Mouse (Mus musculus) kidney, embryonic 14.5 days (tissue): Measurements from ENCODE around the gene Ttc9. TPM values are rescaled to one million over a fixed set of nuclear protein-coding genes. Genes with fewer than 3 reads are reported as not detected.

ENCODE experiments used
- ATAC-seq: fragments of 200-750 bp; cut with Nextera tagmentation; 2 replicates; pipeline ENCODE4 v1.8.0; 2017; ENCODE audit warnings: moderate number of reproducible peaks, mild to moderate bottlenecking, moderate TSS enrichment, moderate library complexity; ENCODE audit not compliant: low FRiP score, low TSS enrichment
- H3K27ac ChIP-seq: fragments of 300-500 bp; sonication (generic); 2 replicates; pipeline ENCODE4 v1.5.1; 2014; ENCODE audit warnings: low read depth, mild to moderate bottlenecking, low read length, moderate library complexity, mixed read lengths
- H3K27me3 ChIP-seq: fragments of 300-500 bp; sonication (generic); 2 replicates; pipeline ENCODE4 v1.6.1; 2014; ENCODE audit warnings: mild to moderate bottlenecking, low read length; ENCODE audit not compliant: control insufficient read depth, insufficient read depth
- H3K36me3 ChIP-seq: fragments of 300-500 bp; sonication (generic); 2 replicates; pipeline ENCODE4 v1.6.1; 2014; ENCODE audit warnings: low read length, mixed read lengths; ENCODE audit not compliant: control insufficient read depth, insufficient read depth
- H3K4me1 ChIP-seq: fragments of 300-500 bp; sonication (generic); 2 replicates; pipeline ENCODE4 v1.6.1; 2014; ENCODE audit warnings: low read length, mixed read lengths; ENCODE audit not compliant: control insufficient read depth, insufficient read depth
- H3K4me2 ChIP-seq: fragments of 300-500 bp; sonication (generic); replicated peaks from 2 replicates; pipeline ENCODE4 v1.6.1; 2014; ENCODE audit warnings: low read depth, mild to moderate bottlenecking, low read length
- H3K4me3 ChIP-seq: fragments of 300-500 bp; sonication (generic); 2 replicates; pipeline ENCODE4 v1.5.1; 2014; ENCODE audit warnings: mild to moderate bottlenecking, low read length
- H3K9ac ChIP-seq: fragments of 300-500 bp; sonication (generic); 2 replicates; pipeline ENCODE4 v1.6.1; 2014; ENCODE audit warnings: low read depth, mild to moderate bottlenecking, low read length, moderate library complexity
- H3K9me3 ChIP-seq: fragments of 300-500 bp; sonication (generic); 2 replicates; pipeline ENCODE4 v1.6.1; 2016; ENCODE audit warnings: low read length; ENCODE audit not compliant: control insufficient read depth
- WGBS: fragments of 180-500 bp; shearing (Covaris S2); extraction: QIAGEN DNeasy Blood & Tissue Kit; methylation state at CpG from one replicate; pipeline ENCODE4 v1.1.7; 2014; 5-methylcytosine and 5-hydroxymethylcytosine counted together
- polyA plus RNA-seq: library from polyadenylated mRNA; unstranded; fragments of >200 nt; fragmentation: Nextera tagmentation; extraction: Ambion mirVana; gene quantifications from 2 replicates; pipeline ENCODE4 v1.2.1, GENCODE M21; 2014

Ttc9 gene
- polyA plus RNA-seq, 1 experiment from 2014 or later: 0.55 TPM

DNA sequence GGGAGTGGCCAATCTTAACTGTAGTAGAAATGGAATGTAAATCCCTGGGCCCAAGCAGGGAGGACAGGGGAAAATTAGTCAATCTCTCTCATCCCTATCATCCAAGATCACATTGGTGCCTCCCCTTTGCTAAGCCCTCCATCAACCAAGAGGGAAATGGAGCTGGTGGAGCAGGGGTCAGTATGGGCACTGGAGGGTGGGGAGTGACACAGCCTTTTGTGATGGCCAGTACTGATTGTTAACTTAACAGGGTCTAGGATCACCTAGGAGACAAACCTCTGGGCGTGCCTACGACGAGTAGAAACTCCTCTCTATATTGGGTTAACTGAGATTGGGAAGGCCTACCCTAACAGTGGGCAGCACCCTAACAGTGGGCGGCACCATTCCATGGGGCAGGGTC, 7.7 kb upstream of the Ttc9 start:
- H3K9ac ChIP-seq: no peak overlapping the region
- H3K4me2 ChIP-seq: no peak overlapping the region
- no peak overlapping the region for H3K27ac ChIP-seq
- 75% methylated on average over 4 of the region's 4 CpGs for WGBS
- H3K4me3 ChIP-seq: no peak overlapping the region
- ATAC-seq: no peak
- no peaks in the 10 kb centered on the region for H3K9me3 ChIP-seq
- 0 out of 2 replicates have a peak, but pooled peaks cover 29% of the 10 kb centered on the region for H3K27me3 ChIP-seq
- H3K4me1 ChIP-seq: no peaks in the 10 kb centered on the region
- no peaks in the 10 kb centered on the region for H3K36me3 ChIP-seq

DNA sequence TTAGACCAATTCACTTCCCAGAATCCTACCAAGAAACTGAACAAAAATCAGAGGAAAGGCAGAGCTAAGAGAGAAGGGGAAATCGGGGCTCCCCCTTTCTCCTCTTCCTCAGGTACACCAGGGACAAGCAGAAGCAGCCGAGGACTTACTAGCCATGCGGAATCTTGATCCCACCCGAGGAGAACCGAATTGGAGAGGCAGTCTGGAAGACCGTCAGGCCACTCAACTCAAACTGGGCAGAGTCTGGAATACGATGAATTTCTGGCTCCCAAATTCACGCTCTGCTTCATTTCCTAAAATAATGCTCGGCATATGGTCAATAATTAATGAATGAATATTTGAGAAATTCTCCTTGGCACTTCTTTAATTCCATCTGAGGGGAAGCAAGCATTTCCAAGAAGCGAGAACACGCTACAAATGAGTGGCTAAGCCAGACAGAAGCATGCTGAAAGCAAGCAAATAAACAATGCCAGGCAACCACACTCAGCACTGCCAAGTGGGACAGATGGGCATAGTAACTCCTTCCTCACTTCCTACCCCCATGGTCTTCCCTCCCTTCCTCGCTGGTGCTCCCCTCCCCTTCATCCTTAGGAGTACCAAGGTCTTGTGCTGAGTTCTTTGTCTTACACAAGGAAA, 4.7 kb upstream of the Ttc9 start:
- Histone ChIP-seq H3K27ac (no peak overlapping the region), H3K4me3 (no peak overlapping the region), H3K4me2 (no peak overlapping the region), H3K36me3 (no peaks in the 10 kb centered on the region), H3K9ac (no peak overlapping the region), H3K9me3 (no peaks in the 10 kb centered on the region), H3K27me3 (peaks cover 56% of the 10 kb centered on the region), H3K4me1 (no peaks in the 10 kb centered on the region)
- no peak for ATAC-seq
- 79% methylated on average over 12 of the region's 12 CpGs for WGBS

DNA sequence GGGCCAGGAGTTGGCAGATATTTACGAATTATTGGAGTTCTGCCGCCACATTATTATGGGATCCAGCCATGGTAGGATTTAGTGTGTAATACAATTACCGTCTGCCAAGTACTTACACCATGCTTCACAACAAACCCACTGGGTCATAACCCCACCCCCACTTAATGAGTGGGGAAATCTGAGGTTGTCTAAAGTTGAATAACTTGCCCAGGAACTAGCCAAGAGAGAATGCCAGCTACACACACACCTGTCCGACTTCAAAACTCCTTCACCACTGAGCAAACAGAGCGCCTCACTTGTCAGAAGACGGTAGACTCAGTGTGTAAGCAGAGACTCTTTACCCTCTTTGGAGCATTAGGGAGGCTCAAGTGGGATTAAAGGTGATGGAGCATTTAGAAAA, 3.6 kb upstream of the Ttc9 start:
- Histone ChIP-seq H3K4me2 (no peak overlapping the region), H3K9ac (no peak overlapping the region), H3K36me3 (no peaks in the 10 kb centered on the region), H3K27ac (no peak overlapping the region), H3K9me3 (no peaks in the 10 kb centered on the region), H3K4me3 (no peak overlapping the region), H3K27me3 (peaks cover 67% of the 10 kb centered on the region), H3K4me1 (peaks cover 6% of the 10 kb centered on the region; the same call in 1 of the 2 replicates)
- WGBS: 87% methylated on average over 6 of the region's 6 CpGs
- ATAC-seq: no peak

DNA sequence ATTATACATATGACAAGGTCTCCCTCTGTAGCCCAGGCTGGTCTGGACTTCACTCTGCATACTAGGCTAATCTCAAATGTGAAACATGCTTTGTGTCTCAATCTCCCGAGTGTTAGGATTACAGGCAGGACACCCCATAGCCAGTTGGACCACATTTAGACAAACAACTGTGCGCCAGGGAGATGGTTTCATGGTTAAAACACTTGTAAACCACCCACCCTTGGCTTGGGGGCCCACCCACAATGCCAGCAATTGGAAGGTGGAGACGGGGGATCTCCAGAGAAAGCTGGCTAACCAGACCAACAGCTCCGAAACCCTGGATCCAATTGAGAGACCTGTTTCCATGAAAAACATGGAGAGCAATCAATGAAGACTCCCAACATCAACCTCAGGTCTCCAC, 3.0 kb upstream of the Ttc9 start:
- WGBS: 84% methylated on average over 4 of the region's 4 CpGs
- no peak for ATAC-seq

DNA sequence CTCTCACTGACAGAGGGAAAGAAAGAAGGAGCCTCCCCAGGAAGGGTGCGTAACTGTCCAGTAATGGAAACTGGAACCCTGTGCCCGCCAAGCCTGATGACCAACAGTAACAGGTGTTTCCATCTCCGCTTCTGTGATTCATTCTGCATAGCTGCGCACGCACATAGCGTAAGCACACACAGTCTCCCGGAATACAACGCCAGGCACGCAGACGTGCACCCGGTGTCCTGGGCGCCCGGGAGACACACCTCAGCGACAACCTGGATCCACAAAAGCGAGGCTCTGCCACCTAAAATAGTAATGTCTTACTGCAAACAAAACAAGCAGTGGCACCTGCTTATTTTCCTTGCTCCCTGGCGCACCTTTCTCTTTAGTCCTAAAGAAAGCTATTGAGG, 532 bp upstream of the Ttc9 start:
- peaks cover 6% of the 10 kb centered on the region; the same call in 1 of the 2 replicates for H3K4me1 ChIP-seq
- H3K9ac ChIP-seq: no peak overlapping the region; the same call in 1 of the 2 replicates
- H3K9me3 ChIP-seq: no peaks in the 10 kb centered on the region
- H3K36me3 ChIP-seq: no peaks in the 10 kb centered on the region
- H3K27me3 ChIP-seq: peaks cover 77% of the 10 kb centered on the region
- ATAC-seq: peak; percentile 69
- WGBS: under 1% methylated on average over 16 of the region's 16 CpGs
- H3K4me3 ChIP-seq: peak overlapping the region; percentile 59
- H3K4me2 ChIP-seq: peak overlapping the region; percentile 98
- H3K27ac ChIP-seq: no peak overlapping the region

More for the DNA sequence above, 3.0 kb upstream of the Ttc9 start:
- Histone ChIP-seq H3K4me3 (no peak overlapping the region), H3K27ac (no peak overlapping the region), H3K4me1 (peaks cover 6% of the 10 kb centered on the region; the same call in 1 of the 2 replicates), H3K4me2 (no peak overlapping the region), H3K9me3 (no peaks in the 10 kb centered on the region), H3K27me3 (peaks cover 73% of the 10 kb centered on the region), H3K36me3 (no peaks in the 10 kb centered on the region), H3K9ac (no peak overlapping the region)

DNA sequence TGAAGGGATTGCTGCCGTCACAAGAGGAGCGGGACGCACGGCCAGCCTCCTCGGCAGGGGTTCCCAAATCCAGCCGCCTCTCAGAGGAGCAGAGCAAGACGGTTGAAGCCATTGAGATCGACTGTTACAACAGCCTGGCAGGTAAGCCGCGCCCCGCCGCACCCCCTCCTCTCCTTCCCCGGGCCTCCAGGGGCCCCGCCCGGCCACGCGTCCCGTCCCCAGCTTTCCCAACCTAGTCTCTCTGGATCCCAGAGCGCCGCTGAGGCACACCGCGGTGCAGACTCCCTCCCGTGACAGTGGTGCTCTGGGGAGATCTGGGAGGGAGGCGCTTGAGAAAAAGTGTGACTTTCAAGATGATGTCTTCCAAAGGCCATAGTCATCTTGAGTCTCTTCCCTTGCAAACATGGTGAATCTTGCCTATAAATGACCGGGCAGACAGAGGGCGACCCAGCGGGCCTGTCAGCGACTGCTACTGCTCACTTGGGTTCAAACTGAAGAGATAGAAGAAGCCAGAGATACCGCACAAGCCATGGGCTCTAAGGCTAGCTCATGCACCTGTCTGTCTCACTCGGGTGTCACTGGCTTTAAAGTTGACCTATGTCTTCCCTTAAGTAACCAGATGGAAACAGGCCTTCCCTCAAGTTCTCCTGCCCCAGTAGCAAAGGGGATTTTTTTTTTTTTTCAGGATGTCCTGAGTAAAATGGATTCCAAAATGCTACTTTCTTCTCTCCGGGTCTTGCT, 782 bp downstream of the Ttc9 start:
- Histone ChIP-seq H3K9me3 (no peaks in the 10 kb centered on the region), H3K4me1 (peaks cover 6% of the 10 kb centered on the region; the same call in 1 of the 2 replicates), H3K27me3 (peaks cover 65% of the 10 kb centered on the region), H3K4me3 (peak overlapping the region; percentile 59), H3K9ac (peak overlapping the region; percentile 54), H3K4me2 (peak overlapping the region; percentile 98), H3K27ac (no peak overlapping the region), H3K36me3 (no peaks in the 10 kb centered on the region)
- ATAC-seq: peak; percentile 39; the same call in 1 of the 2 replicates
- WGBS: 4% methylated on average over 31 of the region's 31 CpGs

DNA sequence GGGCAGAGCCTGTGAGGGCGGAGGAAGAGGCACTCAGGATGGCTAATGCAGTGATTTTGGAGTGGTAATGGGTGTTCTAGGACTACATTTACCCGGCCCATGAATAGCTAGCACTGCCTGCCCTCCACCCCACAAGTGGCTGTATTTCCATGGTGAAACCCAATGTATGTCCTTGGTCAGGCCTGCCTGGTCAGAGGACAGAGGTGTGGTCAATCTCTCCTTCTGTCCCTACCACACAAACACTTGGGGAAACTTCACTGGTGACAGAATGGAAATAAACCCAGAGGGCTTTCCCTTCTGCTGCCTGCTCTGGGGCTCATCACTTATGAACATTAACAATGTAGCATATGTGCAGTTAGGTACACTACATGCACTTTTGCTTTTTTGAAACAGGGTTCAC, 2.2 kb downstream of the Ttc9 start:
- Histone ChIP-seq H3K27me3 (peaks cover 52% of the 10 kb centered on the region), H3K4me3 (no peak overlapping the region)
- 82% methylated on average over 2 of the region's 2 CpGs for WGBS

DNA sequence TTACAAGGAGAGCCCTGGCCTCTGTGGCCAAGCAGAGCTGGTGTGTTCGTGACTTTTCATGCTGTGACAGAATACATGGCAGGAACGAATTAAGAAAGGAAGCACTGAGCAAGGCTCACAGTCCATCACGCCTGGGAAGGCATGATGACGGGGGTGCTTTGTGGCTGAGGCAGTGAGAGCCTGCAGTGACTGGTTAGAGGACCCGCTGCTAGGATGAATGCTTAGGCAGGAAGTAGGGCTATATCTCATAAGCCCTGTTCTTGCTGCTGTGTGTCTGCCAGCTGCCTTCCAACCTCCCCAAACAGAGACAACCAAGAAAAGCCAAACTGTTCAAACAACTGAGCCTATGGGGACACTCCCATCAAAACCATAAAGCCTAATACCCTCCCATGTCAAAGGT, 9.6 kb downstream of the Ttc9 start:
- no peaks in the 10 kb centered on the region for H3K27me3 ChIP-seq
- no peak for ATAC-seq
- H3K9ac ChIP-seq: no peak overlapping the region
- WGBS: 59% methylated on average over 5 of the region's 5 CpGs
- H3K36me3 ChIP-seq: no peaks in the 10 kb centered on the region
- no peak overlapping the region for H3K4me3 ChIP-seq
- H3K27ac ChIP-seq: no peak overlapping the region
- H3K9me3 ChIP-seq: no peaks in the 10 kb centered on the region
- no peak overlapping the region for H3K4me2 ChIP-seq
- H3K4me1 ChIP-seq: no peaks in the 10 kb centered on the region

More for the DNA sequence above, 2.2 kb downstream of the Ttc9 start:
- H3K4me2 ChIP-seq: no peak overlapping the region
- H3K27ac ChIP-seq: no peak overlapping the region
- H3K9me3 ChIP-seq: no peaks in the 10 kb centered on the region
- peaks cover 6% of the 10 kb centered on the region; the same call in 1 of the 2 replicates for H3K4me1 ChIP-seq
- H3K9ac ChIP-seq: no peak overlapping the region
- no peaks in the 10 kb centered on the region for H3K36me3 ChIP-seq
- ATAC-seq: no peak
